Mouse (Mus musculus): Measurements from ENCODE around the gene Gm10160. TPM values are rescaled to one million over a fixed set of nuclear protein-coding genes. Genes with fewer than 3 reads are reported as not detected.

Gene Gm10160
- polyA plus RNA-seq, 1 experiment from 2014 or later: not detected

DNA sequence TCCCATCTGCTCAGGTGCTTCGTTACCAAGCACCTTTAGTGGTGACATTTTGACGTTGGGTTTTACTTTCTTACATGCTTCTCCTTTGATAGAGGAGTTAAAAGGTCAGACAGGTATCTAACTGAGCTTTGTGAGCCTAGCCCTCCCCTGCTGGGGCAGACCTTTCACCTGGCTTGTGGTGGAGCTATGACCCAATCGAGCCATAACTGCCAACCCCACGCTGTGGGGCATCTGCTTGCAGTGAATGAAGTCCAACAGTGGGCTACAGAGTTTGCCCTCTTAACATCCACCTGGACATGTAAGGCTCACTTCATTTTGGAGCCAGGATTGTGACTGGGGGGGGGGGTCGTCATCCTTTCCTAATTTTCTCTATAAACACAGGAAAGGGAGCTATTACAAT, 24.7 kb upstream of the Gm10160 start:
- 77% methylated on average over 5 of the region's 5 CpGs for WGBS
- H3K4me3 ChIP-seq (ENCODE audit: low read depth, low read length): no peak overlapping the region
- no peak overlapping the region for H3K27ac ChIP-seq (ENCODE audit: low read length)
- DNase-seq (ENCODE audit: low spot score) (no peak), ATAC-seq (no peak)
- H3K4me2 ChIP-seq (replicated peaks; ENCODE audit: low read depth, low read length): no peak overlapping the region
- H3K27me3 ChIP-seq (replicated peaks; ENCODE audit: insufficient read depth, low read length): no peaks in the 10 kb centered on the region
- no peak for TF ChIP-seq EP300 (IDR thresholded peaks at IDR 0.05)
- no peak for TF ChIP-seq CTCF (IDR thresholded peaks at IDR 0.05)
- H3K9ac ChIP-seq (replicated peaks; ENCODE audit: low read depth): no peak overlapping the region
- H3K9me3 ChIP-seq (ENCODE audit: low read length): no peaks in the 10 kb centered on the region
- no peaks in the 10 kb centered on the region for H3K4me1 ChIP-seq (ENCODE audit: insufficient read depth, low read depth, low read length)
- no peaks in the 10 kb centered on the region for H3K36me3 ChIP-seq (ENCODE audit: insufficient read depth, low read length)

DNA sequence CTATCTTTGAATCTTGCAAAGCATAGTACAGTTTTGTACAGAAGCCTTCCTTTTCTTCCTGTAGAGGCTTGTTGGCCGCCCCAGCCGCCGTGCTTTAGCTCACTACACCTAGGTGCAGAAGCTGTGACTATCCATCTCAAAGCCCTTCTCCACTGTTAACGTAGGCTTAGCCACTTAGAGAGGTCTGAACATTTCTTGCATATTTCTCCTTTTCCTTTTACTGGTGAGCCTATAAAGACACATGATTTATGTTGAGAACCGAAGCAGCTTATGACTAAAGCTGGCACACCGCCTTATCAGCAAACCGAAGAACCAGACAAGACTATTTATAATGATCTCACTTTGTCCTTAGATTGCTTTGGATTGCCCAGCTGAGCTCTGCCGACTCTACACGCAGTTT, 19.8 kb upstream of the Gm10160 start:
- no peak overlapping the region for H3K4me3 ChIP-seq (ENCODE audit: low read depth, low read length)
- H3K4me2 ChIP-seq (replicated peaks; ENCODE audit: low read depth, low read length): no peak overlapping the region
- WGBS: 39% methylated on average over 9 of the region's 9 CpGs
- no peaks in the 10 kb centered on the region for H3K4me1 ChIP-seq (ENCODE audit: insufficient read depth, low read depth, low read length)
- no peaks in the 10 kb centered on the region for H3K36me3 ChIP-seq (ENCODE audit: insufficient read depth, low read length)
- H3K9me3 ChIP-seq (ENCODE audit: low read length): no peaks in the 10 kb centered on the region
- ATAC-seq: peak; percentile 58
- H3K27me3 ChIP-seq (replicated peaks; ENCODE audit: insufficient read depth, low read length): no peaks in the 10 kb centered on the region
- no peak for TF ChIP-seq CTCF (IDR thresholded peaks at IDR 0.05)
- no peak for TF ChIP-seq EP300 (IDR thresholded peaks at IDR 0.05)
- H3K9ac ChIP-seq (replicated peaks; ENCODE audit: low read depth): no peak overlapping the region
- H3K27ac ChIP-seq (ENCODE audit: low read length): no peak overlapping the region
- peak; percentile 40 for DNase-seq (ENCODE audit: low spot score)

DNA sequence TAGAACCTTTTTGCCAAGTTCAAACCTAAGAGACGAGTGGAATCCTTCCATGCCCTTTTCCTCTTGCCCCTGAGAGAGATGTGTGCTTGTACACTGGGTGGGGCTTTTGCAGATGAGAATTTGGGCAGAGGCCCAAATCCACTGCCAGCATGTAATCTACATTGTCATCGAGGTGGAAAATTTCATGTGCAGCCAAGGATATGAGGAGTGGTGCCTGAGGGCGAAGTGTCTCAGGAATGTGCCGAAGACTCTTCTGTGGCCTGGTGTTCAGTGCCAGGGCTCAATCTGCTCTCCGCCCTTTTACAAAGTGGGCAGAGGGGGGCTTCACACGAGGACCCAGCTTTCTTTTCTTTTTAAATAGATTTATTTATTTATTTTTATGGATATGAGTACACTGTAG, 19.0 kb upstream of the Gm10160 start:
- 44% methylated on average over 6 of the region's 6 CpGs for WGBS
- Histone ChIP-seq H3K27me3 (replicated peaks; ENCODE audit: insufficient read depth, low read length) (no peaks in the 10 kb centered on the region), H3K4me2 (replicated peaks; ENCODE audit: low read depth, low read length) (no peak overlapping the region), H3K27ac (ENCODE audit: low read length) (peak overlapping the region; percentile 11; the same call in 1 of the 2 replicates), H3K9me3 (ENCODE audit: low read length) (no peaks in the 10 kb centered on the region), H3K36me3 (ENCODE audit: insufficient read depth, low read length) (no peaks in the 10 kb centered on the region), H3K4me1 (ENCODE audit: insufficient read depth, low read depth, low read length) (no peaks in the 10 kb centered on the region), H3K4me3 (ENCODE audit: low read depth, low read length) (no peak overlapping the region), H3K9ac (replicated peaks; ENCODE audit: low read depth) (no peak overlapping the region)
- ATAC-seq (peak; percentile 76), DNase-seq (ENCODE audit: low spot score) (peak; percentile 56)
- TF ChIP-seq EP300 (IDR thresholded peaks at IDR 0.05): peak; percentile 63; the same call in 1 of the 2 replicates
- TF ChIP-seq CTCF (IDR thresholded peaks at IDR 0.05): no peak

DNA sequence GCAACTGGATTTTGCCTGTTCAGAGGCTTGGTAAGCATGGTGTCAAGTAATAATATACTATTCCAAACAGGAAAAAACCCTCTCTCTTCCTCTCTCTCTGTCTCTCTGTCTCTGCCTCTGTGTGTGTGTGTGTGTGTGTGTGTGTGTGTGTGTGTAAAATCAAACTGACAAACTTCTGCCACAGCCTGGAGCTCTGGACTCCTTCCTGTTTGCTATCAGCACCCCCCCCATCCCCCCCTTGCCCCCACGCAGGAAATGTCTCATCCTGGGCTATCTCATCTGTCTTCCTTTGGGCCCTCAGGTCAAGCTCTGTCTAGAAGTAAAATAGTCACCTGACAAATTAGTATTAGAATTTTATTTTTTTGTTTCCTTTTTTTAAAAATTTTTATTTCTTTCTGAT, 18.2 kb upstream of the Gm10160 start:
- Histone ChIP-seq H3K36me3 (ENCODE audit: insufficient read depth, low read length) (no peaks in the 10 kb centered on the region), H3K9me3 (ENCODE audit: low read length) (no peaks in the 10 kb centered on the region), H3K27ac (ENCODE audit: low read length) (no peak overlapping the region), H3K4me3 (ENCODE audit: low read depth, low read length) (no peak overlapping the region), H3K4me2 (replicated peaks; ENCODE audit: low read depth, low read length) (no peak overlapping the region), H3K4me1 (ENCODE audit: insufficient read depth, low read depth, low read length) (no peaks in the 10 kb centered on the region), H3K27me3 (replicated peaks; ENCODE audit: insufficient read depth, low read length) (no peaks in the 10 kb centered on the region), H3K9ac (replicated peaks; ENCODE audit: low read depth) (no peak overlapping the region)
- ATAC-seq (no peak), DNase-seq (ENCODE audit: low spot score) (no peak)
- TF ChIP-seq EP300 (IDR thresholded peaks at IDR 0.05) (no peak), CTCF (IDR thresholded peaks at IDR 0.05) (no peak)
- 17% methylated on average over 1 of the region's 1 CpGs for WGBS

DNA sequence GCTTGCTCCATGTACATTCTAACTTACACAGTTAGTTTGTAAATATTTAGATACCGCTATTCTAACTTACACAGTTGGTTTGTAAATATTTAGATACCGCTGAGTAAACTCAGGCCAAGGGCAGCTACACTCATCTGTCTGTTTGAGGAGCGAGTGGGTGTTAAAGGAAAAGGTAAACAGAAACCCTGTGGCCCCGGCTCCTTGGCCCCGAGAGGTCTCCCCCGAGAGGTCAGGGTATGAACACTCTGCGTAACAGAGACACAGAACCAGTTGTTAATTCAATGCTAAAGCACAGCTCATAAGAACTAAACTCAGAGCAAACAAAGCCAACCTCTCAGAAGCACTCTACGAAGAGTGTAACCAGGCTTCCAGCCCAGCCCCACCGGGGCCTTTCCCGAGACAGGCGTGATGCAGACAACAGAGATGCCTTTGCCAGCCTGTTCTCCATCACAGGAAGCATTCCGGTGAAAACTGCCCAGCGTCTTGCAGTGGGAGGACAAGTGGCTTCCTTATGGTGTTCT, 17.0 kb upstream of the Gm10160 start:
- 0 out of 2 replicates have a peak, but pooled peaks have one; percentile 17 for TF ChIP-seq EP300 (IDR thresholded peaks at IDR 0.05)
- TF ChIP-seq CTCF (IDR thresholded peaks at IDR 0.05): no peak
- Histone ChIP-seq H3K4me2 (replicated peaks; ENCODE audit: low read depth, low read length) (no peak overlapping the region), H3K27me3 (replicated peaks; ENCODE audit: insufficient read depth, low read length) (no peaks in the 10 kb centered on the region), H3K9ac (replicated peaks; ENCODE audit: low read depth) (no peak overlapping the region), H3K4me3 (ENCODE audit: low read depth, low read length) (no peak overlapping the region), H3K4me1 (ENCODE audit: insufficient read depth, low read depth, low read length) (no peaks in the 10 kb centered on the region), H3K27ac (ENCODE audit: low read length) (no peak overlapping the region), H3K9me3 (ENCODE audit: low read length) (no peaks in the 10 kb centered on the region), H3K36me3 (ENCODE audit: insufficient read depth, low read length) (no peaks in the 10 kb centered on the region)
- 33% methylated on average over 13 of the region's 13 CpGs for WGBS
- DNase-seq (ENCODE audit: low spot score) (peak; percentile 24), ATAC-seq (peak; percentile 39)

DNA sequence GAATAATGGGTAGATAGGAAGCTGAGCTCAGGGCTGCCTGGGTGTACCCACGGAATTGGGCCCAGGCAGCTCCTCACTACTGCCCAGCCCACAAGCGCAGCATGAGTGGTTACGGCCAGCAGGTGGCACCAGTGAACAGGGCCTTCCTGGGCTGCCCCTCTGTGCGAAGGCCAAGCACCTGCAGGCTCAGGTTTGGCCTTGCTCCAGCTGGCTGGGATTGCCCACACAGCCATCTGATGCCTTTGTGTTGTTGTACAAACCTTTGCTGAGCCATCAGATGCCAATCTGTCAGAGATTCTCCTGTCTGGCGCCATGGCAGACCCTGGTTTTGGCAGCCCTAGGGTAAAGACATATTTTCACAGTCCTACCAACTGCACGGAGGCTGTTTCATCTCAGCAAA, 12.6 kb upstream of the Gm10160 start:
- TF ChIP-seq EP300 (IDR thresholded peaks at IDR 0.05) (no peak), CTCF (IDR thresholded peaks at IDR 0.05) (peak; percentile 98)
- peak; percentile 84 for ATAC-seq
- no peaks in the 10 kb centered on the region for H3K4me1 ChIP-seq (ENCODE audit: insufficient read depth, low read depth, low read length)
- H3K9me3 ChIP-seq (ENCODE audit: low read length): no peaks in the 10 kb centered on the region
- H3K36me3 ChIP-seq (ENCODE audit: insufficient read depth, low read length): no peaks in the 10 kb centered on the region
- WGBS: 23% methylated on average over 6 of the region's 6 CpGs
- no peak overlapping the region for H3K4me2 ChIP-seq (replicated peaks; ENCODE audit: low read depth, low read length)
- H3K4me3 ChIP-seq (ENCODE audit: low read depth, low read length): no peak overlapping the region
- H3K9ac ChIP-seq (replicated peaks; ENCODE audit: low read depth): no peak overlapping the region
- no peak overlapping the region for H3K27ac ChIP-seq (ENCODE audit: low read length)
- no peaks in the 10 kb centered on the region for H3K27me3 ChIP-seq (replicated peaks; ENCODE audit: insufficient read depth, low read length)
- DNase-seq (ENCODE audit: low spot score): peak; percentile 83

Data from lung, postnatal 0 days (tissue).